Mouse (Mus musculus) brain, embryonic 14.5 days (tissue): ENCODE data around the gene Dtnb.

Experiments
- CTCF ChIP-seq: fragments of 200-500 bp; IDR thresholded peaks from 2 replicates; pipeline ENCODE4 v1.5.1; 2012; ENCODE audit warnings: inconsistent platforms, mild to moderate bottlenecking, moderate library complexity, borderline replicate concordance; ENCODE audit not compliant: insufficient read depth, insufficient read length; ENCODE audit errors: extremely low read depth
- POLR2A ChIP-seq: fragments of 200-500 bp; IDR thresholded peaks from 2 replicates; pipeline ENCODE4 v1.6.1; 2012; ENCODE audit warnings: mild to moderate bottlenecking, inconsistent platforms, borderline replicate concordance; ENCODE audit not compliant: poor library complexity, insufficient read depth, insufficient read length, severe bottlenecking; ENCODE audit errors: extremely low read depth

DNA sequence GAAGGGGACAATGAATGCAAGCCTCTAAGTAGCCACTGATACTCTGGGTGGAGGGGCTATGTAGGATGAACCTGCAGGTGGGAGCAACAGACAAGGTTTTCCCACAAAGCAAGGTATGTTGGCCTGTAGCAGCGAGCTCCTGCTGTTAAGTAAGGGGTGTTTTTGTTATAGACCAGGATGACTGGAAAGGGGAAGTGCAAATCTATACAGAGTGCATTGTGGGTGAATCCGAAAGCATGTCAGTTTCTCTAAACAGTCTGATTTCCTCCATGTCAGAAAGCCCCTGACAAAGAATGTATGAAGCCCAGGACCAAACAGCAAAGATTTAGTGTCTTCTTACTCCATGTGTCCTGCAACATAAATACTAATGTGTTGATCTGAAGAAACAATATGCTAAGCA is 198.9 kb downstream of the Dtnb start:
- no peak for TF ChIP-seq POLR2A
- TF ChIP-seq CTCF, result no peak
